18 mouse cellular contexts compared by ENCODE assay signal in genomic region chr17:80813194-80813593, GRCm38 (mm10).
DNase-seq lines count a peak whose midpoint lies in the region; ATAC-seq and TF ChIP-seq lines count a peak whose summit lies in the region.
"Had no signal": no experiment of that assay in that cellular context is flagged by ENCODE, and none has a peak within 500 bp of the region (broad histone marks: within the 10 kb centered on the region; RNA-seq: fewer than 3 reads in every experiment).

No protein-coding gene starts in this region.

- no peaks in the 10 kb centered on the region for H3K9me3 ChIP-seq in intestine, postnatal 0 days (ENCODE audit: control insufficient read depth)
- peaks cover 3% of the 10 kb centered on the region; the same call in 1 of the 2 replicates for H3K9me3 ChIP-seq in intestine, embryonic 16.5 days (ENCODE audit: control insufficient read depth, low read length)
- peaks cover 6% of the 10 kb centered on the region; the same call in 1 of the 2 replicates for H3K9me3 ChIP-seq in kidney, embryonic 16.5 days (ENCODE audit: low read length)
- H3K9me3 ChIP-seq: embryonic facial prominence, embryonic 13.5 days; forebrain, embryonic 12.5 days; hindbrain, embryonic 12.5 days had no signal

- no peak overlapping the region for H3K27ac ChIP-seq in intestine, postnatal 0 days (ENCODE audit: low read depth, low read length)
- H3K27ac ChIP-seq in intestine, embryonic 16.5 days (ENCODE audit: low read length): no peak overlapping the region
- H3K27ac ChIP-seq in kidney, embryonic 16.5 days (ENCODE audit: low read length): no peak overlapping the region
- H3K27ac ChIP-seq in liver, adult 2 months (replicated peaks; ENCODE audit: insufficient read depth, low read depth, low read length): no peak overlapping the region
- H3K27ac ChIP-seq: embryonic facial prominence, embryonic 13.5 days; forebrain, embryonic 12.5 days; heart, embryonic 13.5 days; hindbrain, embryonic 12.5 days had no signal

- H3K27me3 ChIP-seq in intestine, postnatal 0 days (replicated peaks; ENCODE audit: control insufficient read depth, insufficient read depth, low read length): no peaks in the 10 kb centered on the region
- H3K27me3 ChIP-seq in intestine, embryonic 16.5 days (replicated peaks; ENCODE audit: control insufficient read depth, insufficient read depth, low read length): no peaks in the 10 kb centered on the region
- no peaks in the 10 kb centered on the region for H3K27me3 ChIP-seq in kidney, embryonic 16.5 days (ENCODE audit: insufficient read depth, low read length)
- no peaks in the 10 kb centered on the region for H3K27me3 ChIP-seq in liver, adult 2 months (ENCODE audit: control insufficient read depth, insufficient read depth, low read length)
- H3K27me3 ChIP-seq: embryonic facial prominence, embryonic 13.5 days; forebrain, embryonic 12.5 days; heart, embryonic 13.5 days; hindbrain, embryonic 12.5 days had no signal

- WGBS in intestine, postnatal 0 days: 42% methylated on average over 10 of the region's 10 CpGs
- WGBS in intestine, embryonic 16.5 days: 53% methylated on average over 10 of the region's 10 CpGs
- 43% methylated on average over 10 of the region's 10 CpGs for WGBS in kidney, embryonic 16.5 days
- 48% methylated on average over 10 of the region's 10 CpGs for WGBS in liver, adult 2 months

- no peak for DNase-seq in kidney, adult 18-20 months
- peak; percentile 35 for DNase-seq in liver, adult 2 months (ENCODE audit: extremely low read depth, low read depth, low spot score)
- DNase-seq in liver: no peak
- DNase-seq: adrenal gland, adult 2 months; adrenal gland, postnatal 25 days; cerebellum, adult 18-20 months; cerebellum, adult 9-11 months; cerebellum, postnatal 36 days; gastrocnemius, postnatal 25 days; heart, postnatal 4 days had no signal

- no peaks in the 10 kb centered on the region for H3K79me2 ChIP-seq in liver, adult 2 months (ENCODE audit: control insufficient read depth, insufficient read depth, low read length)

- no peak overlapping the region for H3K4me3 ChIP-seq in intestine, postnatal 0 days (ENCODE audit: low read depth, low read length)
- H3K4me3 ChIP-seq in intestine, embryonic 16.5 days (ENCODE audit: low read length): no peak overlapping the region
- no peak overlapping the region for H3K4me3 ChIP-seq in kidney, embryonic 16.5 days (ENCODE audit: low read length)
- no peak overlapping the region for H3K4me3 ChIP-seq in liver, adult 2 months (ENCODE audit: insufficient read depth, low read depth, low read length)
- H3K4me3 ChIP-seq: embryonic facial prominence, embryonic 13.5 days; forebrain, embryonic 12.5 days; heart, embryonic 13.5 days; hindbrain, embryonic 12.5 days had no signal

- H3K9ac ChIP-seq in intestine, postnatal 0 days (ENCODE audit: low read depth, low read length): no peak overlapping the region
- no peak overlapping the region for H3K9ac ChIP-seq in intestine, embryonic 16.5 days (ENCODE audit: low read depth, low read length)
- no peak overlapping the region for H3K9ac ChIP-seq in kidney, embryonic 16.5 days (replicated peaks; ENCODE audit: low read length)
- no peak overlapping the region for H3K9ac ChIP-seq in liver, adult 2 months (ENCODE audit: low read depth, low read length)
- H3K9ac ChIP-seq: embryonic facial prominence, embryonic 13.5 days; forebrain, embryonic 12.5 days; heart, embryonic 13.5 days; hindbrain, embryonic 12.5 days had no signal

- no peak overlapping the region for H3K4me2 ChIP-seq in intestine, postnatal 0 days (replicated peaks; ENCODE audit: low read depth)
- H3K4me2 ChIP-seq in intestine, embryonic 16.5 days (ENCODE audit: low read depth, low read length): no peak overlapping the region
- peak overlapping the region; percentile 6 for H3K4me2 ChIP-seq in kidney, embryonic 16.5 days (replicated peaks; ENCODE audit: low read depth, low read length)
- H3K4me2 ChIP-seq: embryonic facial prominence, embryonic 13.5 days; forebrain, embryonic 12.5 days; heart, embryonic 13.5 days; hindbrain, embryonic 12.5 days had no signal

- H3K4me1 ChIP-seq in intestine, postnatal 0 days (replicated peaks; ENCODE audit: control insufficient read depth, insufficient read depth, low read length): no peaks in the 10 kb centered on the region
- H3K4me1 ChIP-seq in intestine, embryonic 16.5 days (ENCODE audit: control insufficient read depth, insufficient read depth, low read length): 0 out of 2 replicates have a peak, but pooled peaks cover 4% of the 10 kb centered on the region
- H3K4me1 ChIP-seq in kidney, embryonic 16.5 days (ENCODE audit: insufficient read depth, low read length): peaks cover 14% of the 10 kb centered on the region
- peaks cover 5% of the 10 kb centered on the region; the same call in 1 of the 2 replicates for H3K4me1 ChIP-seq in liver, adult 2 months (ENCODE audit: control insufficient read depth, insufficient read depth, low read length)
- H3K4me1 ChIP-seq: forebrain, embryonic 12.5 days; hindbrain, embryonic 12.5 days had no signal

- 0 out of 2 replicates have a peak, but pooled peaks have one; percentile 21 for TF ChIP-seq CTCF in intestine, postnatal 0 days (IDR thresholded peaks at IDR 0.05; ENCODE audit: low read depth)
- TF ChIP-seq CTCF in liver, adult 2 months (IDR thresholded peaks at IDR 0.05; ENCODE audit: low read depth, low read length): no peak

- ATAC-seq in intestine, postnatal 0 days: no peak
- no peak for ATAC-seq in intestine, embryonic 16.5 days
- ATAC-seq in kidney, embryonic 16.5 days (ENCODE audit: low FRiP score, low TSS enrichment): no peak
- ATAC-seq: forebrain, embryonic 16.5 days had no signal

- no peak for TF ChIP-seq POLR2A in liver, adult 2 months (IDR thresholded peaks at IDR 0.05; ENCODE audit: extremely low read depth, insufficient read depth, low read length)

- no peaks in the 10 kb centered on the region for H3K36me3 ChIP-seq in intestine, postnatal 0 days (ENCODE audit: control insufficient read depth, insufficient read depth)
- no peaks in the 10 kb centered on the region for H3K36me3 ChIP-seq in intestine, embryonic 16.5 days (ENCODE audit: control insufficient read depth, insufficient read depth, low read length)
- H3K36me3 ChIP-seq in kidney, embryonic 16.5 days (ENCODE audit: insufficient read depth, low read length): no peaks in the 10 kb centered on the region
- no peaks in the 10 kb centered on the region for H3K36me3 ChIP-seq in liver, adult 2 months (ENCODE audit: control insufficient read depth, insufficient read depth, low read length)
- H3K36me3 ChIP-seq: embryonic facial prominence, embryonic 13.5 days; forebrain, embryonic 12.5 days; heart, embryonic 13.5 days; hindbrain, embryonic 12.5 days had no signal
